Mouse (Mus musculus) activated CD4-positive, CD25-positive, alpha-beta regulatory T cell, adult 4 months (primary cell): ENCODE results near the gene Fzd2. TPM values are rescaled to one million over a fixed set of nuclear protein-coding genes. Genes with fewer than 3 reads are reported as not detected.
"Not testable (repeated sequence)": the region's sequence is repeated elsewhere in the genome, so short reads cannot be mapped to it uniquely, and the experiment has no call there.

Source experiments
- ATAC-seq: one replicate; pipeline ENCODE4 v1.8.0; 2017
- polyA plus RNA-seq, 2 experiments: library from polyadenylated mRNA; unstranded; fragments of 100-300 nt; shearing (Covaris generic); gene quantifications; one replicate each; pipeline ENCODE4 v1.2.1; 2017

The Fzd2 gene
- not detected for polyA plus RNA-seq

DNA sequence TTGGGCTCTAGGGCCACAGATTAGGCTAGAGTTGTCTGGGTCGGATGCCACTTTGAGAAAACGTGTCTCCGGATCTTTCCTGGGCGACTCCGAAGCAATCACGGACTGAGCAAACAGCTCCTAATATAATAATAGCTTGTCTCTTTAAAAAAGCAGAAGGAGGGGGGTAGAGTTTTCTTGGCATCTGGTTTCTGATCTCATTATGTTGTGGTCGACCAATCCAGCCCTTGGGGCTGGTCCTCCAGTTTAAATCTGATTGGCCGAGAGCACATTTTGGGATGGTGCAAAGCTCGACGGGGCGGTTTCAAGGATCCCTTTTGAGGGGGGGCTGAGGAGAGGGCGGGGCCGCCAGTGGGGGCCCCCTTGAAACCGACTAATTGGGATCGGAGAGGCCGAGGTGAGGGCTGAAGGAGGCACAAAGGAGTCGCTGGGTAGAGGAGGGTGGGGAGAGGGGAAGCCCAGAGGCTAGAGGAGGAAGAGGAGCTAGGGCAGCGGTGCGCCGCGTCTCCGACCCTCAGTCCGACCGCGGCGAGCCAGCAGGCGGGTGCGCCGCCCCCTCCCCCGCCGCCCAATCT lies at the start of gene Fzd2:
Gene Fzd2, plus strand, starts transcription at position 387 of the 575 bp plus-strand sequence.
- no peak for ATAC-seq

DNA sequence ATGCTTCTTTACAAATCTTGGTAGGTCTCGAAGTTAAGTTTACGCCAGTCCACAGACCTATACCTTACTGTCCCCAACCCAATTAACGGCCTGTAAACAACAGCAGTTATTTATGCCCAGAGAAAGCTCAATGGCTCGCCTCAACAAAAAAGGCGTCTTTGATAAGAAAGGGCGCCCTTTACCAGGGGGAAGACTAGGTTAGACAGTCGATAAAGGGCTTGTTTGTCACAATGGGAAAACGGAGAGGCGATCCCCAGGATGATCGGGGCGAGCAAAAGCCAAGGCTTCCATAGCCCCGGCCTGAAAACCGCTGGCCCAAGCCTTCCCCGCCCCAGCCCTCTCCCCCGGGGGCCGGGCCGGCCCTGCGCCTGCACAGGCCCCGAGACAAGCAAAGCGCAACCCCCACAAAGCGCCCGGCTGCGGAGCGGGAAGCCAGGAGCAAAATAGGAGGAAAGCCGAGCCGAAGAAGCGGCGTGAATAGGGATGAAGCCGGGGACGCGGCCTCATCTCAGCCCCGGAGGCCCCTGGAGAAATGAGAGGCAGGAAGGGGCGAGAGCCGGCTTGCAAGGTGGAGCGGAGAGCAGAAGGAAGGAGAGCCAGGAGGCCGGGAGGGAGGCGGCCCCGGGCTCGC lies 48.7 kb upstream of the Fzd2 start:
- ATAC-seq: peak; percentile 34

DNA sequence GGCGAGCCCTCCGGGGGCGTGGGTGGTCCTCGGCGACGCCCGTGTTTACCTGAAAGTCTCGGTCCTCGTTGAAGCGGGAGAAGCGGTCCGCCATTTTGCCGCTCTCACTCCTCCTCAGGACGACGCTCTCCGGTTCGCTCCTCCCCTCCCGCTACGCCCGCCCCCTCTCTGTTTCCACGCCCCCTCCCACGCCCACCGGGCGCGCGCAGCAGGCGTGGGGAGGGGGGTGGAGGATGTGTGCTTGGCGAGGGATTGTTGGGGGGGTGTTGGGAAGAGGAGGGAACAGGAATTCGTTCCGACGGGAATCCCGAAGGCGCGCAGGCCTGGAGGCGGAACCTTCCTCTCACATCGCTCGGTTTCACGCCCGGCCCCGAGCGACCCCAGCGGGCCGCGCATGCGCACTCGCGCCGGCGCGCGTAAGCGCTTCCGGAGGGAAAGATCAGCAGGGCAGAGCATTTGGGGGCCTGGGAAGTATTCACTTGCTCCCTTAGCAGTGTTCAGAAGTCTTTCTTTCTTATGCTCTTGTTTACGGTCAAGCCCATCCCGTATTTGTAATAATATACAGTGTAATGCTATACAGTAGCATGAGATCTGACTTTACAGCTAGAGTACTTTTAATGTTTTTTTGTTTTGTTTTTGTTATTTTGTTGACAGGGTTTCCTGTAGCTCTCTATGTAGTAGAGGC lies 48.0 kb upstream of the Fzd2 start, which contains the start of gene Gpatch8:
Gene Gpatch8, minus strand, starts transcription at position 362 of the 685 bp plus-strand sequence.
- ATAC-seq: peak; percentile 88

DNA sequence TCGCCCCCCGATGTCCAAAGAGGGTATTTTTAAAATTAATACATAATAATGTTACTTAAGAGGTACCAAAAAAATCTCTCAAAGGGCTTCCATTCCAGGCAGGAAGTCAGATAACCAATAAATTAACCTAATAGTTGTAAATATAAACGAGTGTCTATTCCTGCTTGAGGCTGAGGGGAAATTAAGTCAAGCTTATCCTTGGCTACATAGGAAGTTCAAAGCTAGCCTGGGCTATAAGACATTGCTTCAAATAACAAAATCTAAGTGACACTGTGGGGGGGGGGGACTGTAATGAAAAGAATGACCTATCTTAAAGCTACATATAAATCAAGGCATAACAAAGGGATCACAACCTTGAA lies 47.5 kb upstream of the Fzd2 start:
- no peak for ATAC-seq

DNA sequence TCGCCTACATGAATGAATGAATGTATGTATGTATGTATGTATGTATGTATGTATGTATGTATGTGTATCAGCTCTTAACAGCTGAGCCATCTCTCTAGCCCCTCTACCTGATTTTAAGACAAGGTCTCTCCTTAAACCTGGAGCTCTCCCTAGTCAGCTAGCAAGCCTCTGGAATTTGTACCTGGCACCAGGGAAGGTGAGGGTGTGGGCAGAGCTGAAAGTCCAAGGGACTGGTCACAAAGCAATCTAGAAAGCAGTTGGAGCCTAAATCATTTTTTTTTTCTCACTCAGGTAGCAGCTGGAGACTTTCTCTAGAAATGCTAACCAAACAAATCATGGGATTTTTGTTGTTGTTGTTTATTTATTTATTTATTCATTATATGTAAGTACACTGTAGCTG lies 46.8 kb upstream of the Fzd2 start:
- no peak for ATAC-seq

DNA sequence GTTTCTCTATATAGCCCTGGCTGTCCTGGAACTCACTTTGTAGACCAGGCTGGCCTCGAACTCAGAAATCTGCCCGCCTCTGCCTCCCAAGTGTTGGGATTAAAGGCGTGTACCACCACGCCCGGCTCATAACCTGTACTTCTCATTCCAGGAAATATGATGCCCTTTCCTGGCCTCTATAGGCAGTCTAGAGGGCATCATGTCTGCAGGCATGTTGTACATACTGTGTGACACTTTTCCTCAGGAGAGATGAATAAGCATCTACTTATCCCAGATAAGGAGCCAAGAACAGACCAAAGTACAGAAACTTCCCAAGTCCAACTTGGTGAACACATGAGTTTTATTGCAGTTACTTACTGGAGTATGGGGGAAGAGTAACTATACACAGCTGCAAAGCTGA lies 45.5 kb upstream of the Fzd2 start:
- ATAC-seq: no peak

DNA sequence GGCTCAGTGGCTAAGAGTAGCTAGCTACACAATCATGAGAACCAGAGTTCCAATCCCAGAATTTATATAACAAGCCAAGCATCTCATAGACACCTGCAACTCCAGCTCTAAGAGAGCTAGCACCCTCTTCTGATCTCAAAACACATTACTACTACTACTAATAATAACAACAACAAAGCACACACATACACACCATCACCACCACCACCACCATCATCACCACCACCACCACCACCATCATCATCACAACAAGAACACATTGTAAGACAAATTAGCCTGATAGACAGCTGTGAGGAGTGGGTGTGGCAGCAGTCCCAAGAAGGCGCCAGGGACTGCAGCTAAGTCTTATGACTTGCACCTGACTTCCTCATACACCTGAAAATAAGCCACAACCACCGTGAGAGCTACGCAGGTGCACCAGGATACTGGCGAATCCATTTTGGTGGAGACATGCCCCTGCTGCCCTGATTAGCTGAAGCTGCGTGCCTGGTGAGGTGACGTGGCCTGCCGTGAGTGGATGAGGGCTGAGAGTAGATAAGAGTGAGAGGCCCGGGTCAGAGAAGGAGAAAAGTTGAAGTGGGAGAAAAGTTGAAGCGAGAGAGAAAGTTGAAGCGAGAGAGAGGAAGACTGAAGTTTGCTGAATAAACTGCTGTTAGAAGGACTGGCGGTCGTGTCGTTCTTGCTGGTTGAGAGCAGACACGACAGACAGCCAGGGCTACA lies 39.1 kb upstream of the Fzd2 start:
- not testable (repeated sequence) for ATAC-seq

DNA sequence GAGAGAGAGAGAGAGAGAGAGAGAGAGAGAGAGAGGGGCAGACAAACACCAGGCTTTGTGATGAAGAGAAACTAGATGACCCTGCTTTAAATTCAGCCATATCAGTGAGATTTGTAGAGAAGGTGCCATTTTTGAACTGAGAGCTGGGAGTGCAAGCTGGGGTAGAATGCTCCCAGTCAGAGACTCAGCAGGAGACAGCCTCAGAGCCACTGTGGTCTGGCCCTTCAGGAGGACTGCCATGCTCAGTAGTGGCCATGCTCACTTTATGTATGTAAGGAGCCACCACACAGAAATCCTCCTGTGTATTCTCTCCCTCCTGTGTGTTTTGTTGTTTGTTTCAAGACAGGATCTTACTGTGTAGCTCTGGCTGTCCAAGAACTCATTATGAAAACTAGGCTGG lies 38.5 kb upstream of the Fzd2 start:
- ATAC-seq: no peak

DNA sequence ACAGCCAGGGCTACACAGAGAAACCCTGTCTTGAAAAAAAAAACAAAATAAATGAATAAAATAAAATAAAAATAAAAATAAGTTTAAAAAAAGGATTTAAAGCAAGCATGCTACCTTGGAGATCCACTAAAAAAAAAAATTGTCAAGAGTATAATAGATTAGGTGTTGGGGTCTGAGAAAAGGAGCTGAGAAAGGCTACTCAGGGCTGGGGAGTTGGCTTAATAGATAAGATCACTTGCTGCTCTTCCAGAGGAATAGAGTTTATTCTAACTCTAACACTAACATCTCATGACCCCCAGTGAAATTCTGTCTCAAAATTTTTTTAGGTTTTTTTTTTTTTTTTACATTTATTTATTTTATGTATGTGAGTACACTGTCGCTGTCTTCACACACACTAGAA lies 37.9 kb upstream of the Fzd2 start:
- ATAC-seq: no peak

DNA sequence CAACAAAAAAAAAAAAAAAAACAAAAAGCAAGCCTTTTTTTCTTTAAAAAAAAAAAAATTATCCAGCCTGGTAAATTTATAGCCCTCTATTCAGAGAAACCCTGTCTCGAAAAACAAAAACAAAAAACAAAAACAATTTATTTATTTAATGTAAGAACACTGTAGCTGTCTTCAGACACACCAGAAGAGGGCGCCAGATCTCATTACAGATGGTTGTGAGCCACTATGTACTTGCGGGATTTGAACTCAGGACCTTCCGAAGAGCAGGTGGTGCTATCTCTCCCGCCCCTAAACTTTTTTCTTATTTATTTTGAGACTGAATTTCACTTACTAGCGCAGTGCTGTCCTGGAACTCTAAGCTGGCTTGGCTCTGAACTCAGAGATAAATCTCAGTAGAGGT lies 37.0 kb upstream of the Fzd2 start:
- ATAC-seq: no peak

DNA sequence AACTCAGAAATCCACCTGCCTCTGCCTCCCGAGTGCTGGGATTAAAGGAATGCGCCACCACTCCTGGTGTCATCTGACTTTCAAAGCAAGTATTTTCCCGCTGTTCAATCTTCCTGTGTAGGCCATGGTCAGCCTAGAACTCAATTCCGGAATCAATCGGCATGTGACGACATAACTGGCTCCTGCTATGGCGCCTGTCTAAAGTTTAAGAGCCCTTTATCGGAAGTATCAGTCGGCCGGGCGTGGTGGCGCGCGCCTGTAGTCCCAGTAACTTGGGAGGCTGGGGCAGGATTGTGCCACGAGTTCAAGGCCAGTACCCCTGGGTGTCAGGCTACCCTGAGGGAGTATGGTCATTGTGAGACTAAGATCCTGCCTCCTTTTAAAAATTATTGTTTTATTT lies 36.5 kb upstream of the Fzd2 start:
- ATAC-seq: no peak

DNA sequence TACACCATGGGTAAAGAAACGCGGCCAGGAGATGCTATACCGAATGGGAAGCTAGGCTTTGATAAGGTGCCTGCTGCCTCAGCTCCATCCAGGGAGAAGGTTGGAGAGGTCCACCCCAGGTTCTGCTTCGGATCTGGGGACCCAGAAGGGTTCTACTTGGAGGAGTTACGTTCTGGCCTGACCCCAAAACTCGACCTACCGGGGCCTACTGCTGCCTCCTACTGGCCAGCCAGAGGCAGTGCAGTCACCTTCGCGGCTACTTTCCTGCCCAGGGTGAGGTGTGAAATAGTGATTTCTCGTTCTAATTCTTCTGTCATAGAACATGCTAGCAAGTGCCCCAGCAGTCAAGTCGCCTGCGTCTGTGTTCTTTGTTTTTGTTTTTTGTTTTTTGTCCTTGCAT lies 36.0 kb upstream of the Fzd2 start:
- no peak for ATAC-seq

DNA sequence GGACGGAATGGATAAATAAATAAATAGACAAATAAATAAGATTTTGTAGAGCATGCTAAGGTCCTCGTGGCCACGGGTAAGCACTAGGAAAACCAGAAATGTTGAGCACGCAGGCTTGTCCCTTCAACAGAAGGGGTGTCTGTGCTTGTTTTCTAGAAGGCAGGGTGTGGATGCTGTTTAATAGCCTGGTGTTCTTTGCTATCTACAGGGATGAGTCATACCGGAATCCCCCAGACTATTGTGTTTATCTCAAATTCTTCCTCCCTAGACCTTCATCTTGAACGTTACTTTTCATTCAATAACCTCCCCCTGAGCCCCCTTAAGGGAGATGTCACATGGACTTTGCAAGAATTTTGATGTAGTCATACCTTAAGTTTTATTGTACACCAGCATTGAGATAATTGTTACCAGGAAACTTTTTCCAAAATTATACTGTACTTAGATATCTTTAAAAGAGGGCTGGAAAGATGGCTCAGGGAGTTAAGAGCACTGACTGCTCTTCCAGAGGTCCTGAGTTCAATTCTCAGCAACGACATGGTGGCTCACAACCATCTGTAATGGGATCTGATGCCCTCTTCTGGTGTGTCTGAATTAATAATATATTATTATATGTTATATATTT lies 35.3 kb upstream of the Fzd2 start:
- ATAC-seq: no peak

DNA sequence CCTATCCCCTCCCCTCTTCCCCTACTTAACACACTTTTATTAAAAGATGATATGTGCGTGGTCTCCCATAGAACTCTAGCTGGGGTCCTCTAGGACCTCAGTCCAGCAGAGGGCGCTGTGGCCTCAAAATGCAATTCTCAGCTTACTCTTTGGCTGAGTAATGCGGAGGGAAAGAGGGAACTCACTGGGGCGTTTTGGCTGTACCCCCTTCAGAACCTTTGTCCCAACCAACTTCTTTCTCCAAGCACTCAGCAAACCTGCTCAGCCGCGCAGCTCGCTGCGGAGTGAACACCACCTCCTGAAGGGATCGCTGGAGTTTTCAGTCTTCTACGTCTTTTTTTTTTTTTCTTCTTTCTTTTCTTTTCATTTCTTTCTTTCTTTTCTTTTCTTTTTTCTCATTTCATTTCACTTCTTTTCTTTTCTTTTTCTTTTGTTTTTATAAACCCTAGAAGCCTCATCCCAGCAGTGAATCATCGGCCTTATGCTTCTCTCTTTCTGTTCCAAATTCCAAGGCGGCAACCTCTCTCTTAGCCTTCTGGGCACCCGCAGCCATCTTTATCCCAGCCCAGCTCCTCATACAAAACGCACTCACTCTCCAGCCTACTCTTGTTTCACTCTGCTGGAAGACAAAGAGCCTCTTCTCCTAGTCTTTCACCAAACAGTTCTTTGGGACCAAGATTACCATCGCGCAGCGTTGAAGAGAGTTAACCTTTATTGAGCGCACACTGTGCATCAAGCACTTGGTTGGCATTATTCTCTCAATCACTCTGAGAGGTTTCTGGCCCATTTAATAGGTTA lies 31.1 kb upstream of the Fzd2 start:
- no peak for ATAC-seq

DNA sequence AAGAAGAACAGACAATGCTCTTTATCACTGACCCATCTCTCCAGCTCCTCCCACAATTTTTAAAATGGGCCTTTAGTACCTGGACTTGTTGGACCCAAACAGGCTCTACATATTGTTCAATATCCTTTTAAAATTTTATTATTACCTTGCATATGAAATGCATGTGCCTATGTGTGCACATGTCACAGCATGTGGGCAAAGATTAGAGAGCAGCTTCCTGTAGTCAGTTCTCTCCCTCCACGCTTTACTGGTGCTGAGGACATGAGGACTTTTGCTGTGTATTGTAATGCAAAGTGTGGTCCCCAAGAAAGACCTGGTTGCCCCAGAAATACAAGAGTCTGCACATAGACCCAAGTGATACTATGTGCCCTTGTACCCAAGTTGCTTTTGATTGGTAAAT lies 29.2 kb upstream of the Fzd2 start:
- no peak for ATAC-seq

DNA sequence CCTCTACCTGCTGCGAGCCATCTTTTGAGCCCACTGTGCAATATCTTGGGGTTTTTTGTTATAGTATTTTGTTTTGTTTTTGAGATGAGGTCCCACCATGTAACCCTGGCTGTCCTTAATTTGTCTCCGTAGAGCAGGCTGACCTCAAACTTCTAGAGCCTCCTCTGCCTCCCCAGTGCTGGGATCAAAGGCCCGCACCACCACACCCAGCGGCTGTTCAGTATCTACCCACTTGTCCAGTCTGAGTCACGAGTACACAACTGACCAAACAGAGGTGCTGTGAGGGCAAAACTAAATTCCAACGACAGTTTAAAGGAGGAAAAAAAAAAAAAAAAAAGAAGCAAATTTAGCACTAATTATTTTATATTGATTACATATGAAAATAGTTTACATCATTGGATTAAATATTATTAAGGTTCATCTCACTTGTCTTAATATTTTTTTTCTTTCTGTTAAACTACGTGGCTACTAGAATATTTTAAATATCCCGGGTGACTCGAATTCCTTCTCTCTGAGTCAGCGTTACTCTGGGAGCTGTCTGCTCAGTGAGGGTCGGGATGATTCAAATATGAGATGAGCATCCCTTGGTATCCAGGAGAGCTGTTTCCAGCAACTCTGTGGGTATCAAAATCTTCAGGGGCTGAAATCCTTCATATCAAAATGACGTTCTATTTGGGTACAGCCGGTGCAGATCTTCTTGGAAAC lies 28.0 kb upstream of the Fzd2 start:
- no peak for ATAC-seq

DNA sequence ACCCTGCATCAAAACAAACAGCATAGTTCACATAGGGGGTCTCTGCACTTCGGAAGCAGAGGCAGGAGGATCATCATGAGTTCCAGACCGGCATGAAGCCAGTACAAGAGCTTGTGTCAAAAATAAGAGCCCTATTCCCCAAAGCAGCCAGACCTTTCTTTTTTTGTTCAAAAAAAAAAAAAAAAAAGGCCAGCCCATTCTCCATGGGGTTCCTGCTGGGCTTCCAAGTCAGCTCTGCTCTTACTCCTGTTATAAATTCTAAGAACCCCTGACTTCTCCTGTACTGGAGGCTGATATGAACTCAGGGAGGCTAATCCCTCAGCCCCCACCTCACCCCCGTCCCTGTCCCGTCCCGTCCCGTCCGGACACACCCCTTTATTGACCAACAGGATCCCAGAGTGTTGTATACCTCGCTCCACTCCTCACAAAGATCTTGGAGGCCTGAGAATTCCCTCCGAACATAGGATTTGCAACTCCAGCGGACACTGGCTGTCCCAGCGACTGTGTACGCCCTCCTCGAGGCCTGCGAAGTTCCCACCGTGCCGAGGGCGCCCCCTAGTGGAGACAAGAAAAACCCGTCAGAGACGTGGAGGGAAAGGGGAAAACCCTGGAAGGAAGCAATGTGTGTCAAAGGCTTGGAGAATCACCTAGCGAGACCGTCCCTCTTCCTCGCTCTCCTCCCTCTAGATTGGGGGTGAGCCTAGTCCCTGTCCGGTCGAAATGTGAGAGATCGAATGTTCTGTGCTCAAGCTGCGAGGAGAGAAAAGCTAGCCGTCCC lies 25.7 kb upstream of the Fzd2 start:
- ATAC-seq: peak; percentile 52

DNA sequence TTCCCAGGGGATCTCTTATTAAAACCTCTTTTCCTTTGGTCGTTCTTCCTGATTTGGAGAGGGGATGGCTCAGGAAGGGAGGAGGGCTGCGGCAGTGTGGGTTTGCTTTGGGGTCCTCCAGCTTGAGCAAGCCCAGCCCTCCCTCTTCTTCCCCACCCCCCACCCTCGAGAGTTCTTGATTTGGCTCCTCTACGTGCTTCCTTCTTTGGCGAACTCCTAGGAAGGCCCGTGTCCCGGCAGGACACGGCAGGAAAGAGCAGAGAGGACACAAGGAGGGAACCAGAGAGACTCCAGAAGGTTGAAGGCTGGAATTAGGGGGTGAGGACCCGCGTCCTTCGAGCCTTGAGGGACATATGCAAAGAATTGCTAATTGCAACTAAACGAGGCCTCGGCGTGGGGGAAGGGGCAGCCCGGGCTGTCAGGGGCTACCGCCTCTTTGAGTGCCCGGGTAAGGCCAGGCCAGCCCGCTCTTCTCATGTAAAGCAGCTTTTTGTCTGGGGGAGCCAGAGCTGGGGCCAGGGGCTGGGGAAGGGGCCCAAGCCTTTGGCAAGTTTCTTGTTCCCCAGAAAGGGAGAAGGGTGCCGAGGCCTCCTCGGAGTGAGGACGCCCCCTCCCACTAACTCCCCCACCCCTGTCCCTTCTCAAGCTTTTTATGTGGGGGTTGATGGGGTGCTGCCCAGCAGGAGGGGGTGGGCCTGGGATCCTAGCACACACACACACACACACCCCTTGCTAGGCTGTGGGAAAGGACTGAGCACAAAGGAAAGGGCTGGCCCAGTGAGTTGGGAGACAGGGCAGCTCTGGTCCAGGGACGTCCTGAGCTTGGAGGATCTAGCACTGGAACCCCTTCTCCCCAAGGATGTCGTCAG lies 24.8 kb upstream of the Fzd2 start, which contains the start of gene Gm11627:
Gene Gm11627, minus strand, starts transcription at position 297 of the 869 bp plus-strand sequence.
- ATAC-seq: no peak

DNA sequence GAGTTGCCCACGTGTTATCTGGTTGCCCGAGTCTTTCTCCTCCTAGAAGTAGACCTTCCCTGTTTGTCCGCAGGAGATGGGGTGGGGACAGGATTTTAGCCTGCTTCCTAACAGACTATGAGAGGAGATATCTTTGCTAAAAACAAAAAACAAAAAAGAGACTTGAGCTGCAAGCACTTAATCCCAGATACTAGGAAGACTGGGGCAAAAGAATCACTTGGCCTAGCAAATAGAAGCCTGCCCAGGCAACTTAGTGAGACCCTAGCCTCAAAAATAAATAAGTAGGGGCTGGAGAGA lies 24.2 kb upstream of the Fzd2 start:
- no peak for ATAC-seq
